Mouse (Mus musculus) liver, adult 2 months (tissue): ENCODE data around the gene Catsper2.

Experiments used
- CTCF ChIP-seq: fragments of 200-500 bp; IDR thresholded peaks from 2 replicates; pipeline ENCODE4 v1.5.1; 2011; ENCODE audit warnings: low read depth, low read length, control low read depth
- POLR2A ChIP-seq: fragments of 200-500 bp; IDR thresholded peaks from 2 replicates; pipeline ENCODE4 v1.6.1; 2011; ENCODE audit warnings: low read length, control low read depth; ENCODE audit not compliant: insufficient read depth; ENCODE audit errors: extremely low read depth

GRCm38 (mm10) chr2:121358381-121358780, 55.2 kb downstream of the Catsper2 start:
- TF ChIP-seq POLR2A (no peak), CTCF (no peak)
